Mouse (Mus musculus) adrenal gland, adult 2 months (tissue): ENCODE results near the gene Hoxb3. TPM values are rescaled to one million over a fixed set of nuclear protein-coding genes. Genes with fewer than 3 reads are reported as not detected.

ENCODE experiments used
- microRNA-seq, 2 experiments: library from miRNA; unstranded; fragments of <30 nt; microRNA quantifications; one replicate each; pipeline ENCODE4 v1.2.0; 2021
- polyA plus RNA-seq: library from polyadenylated mRNA; depleted of rRNA; stranded (reverse); fragments of >200 nt; gene quantifications from 2 replicates; pipeline ENCODE4 v1.2.3, GENCODE M21; 2012; rRNA removed
- total RNA-seq, 2 experiments: library from RNA; stranded (reverse); gene quantifications; 2 replicates each; pipeline ENCODE4 v1.2.3; 2021

Hoxb3 gene
- total and polyA plus RNA-seq, 3 experiments: 20.1 to 89.4 (median 21.9) TPM

Small RNA genes within 50 kb of the gene (microRNA-seq; reads per million reads assigned to microRNA genes)
- 39,672 to 40,568 reads per million in 2 experiments for gene Mir10a

Other genes with a start within 250 kb of the Hoxb3 start
- gene Atp5g1, start 247.7 kb upstream of the Hoxb3 start, total RNA-seq: 100 to 1,000 TPM; 240 to 384 TPM
- 484 and 733 TPM in 2 replicates for gene Atp5g1, start 247.7 kb upstream of the Hoxb3 start, polyA plus RNA-seq
- not detected for gene Calcoco2, start 211.4 kb upstream of the Hoxb3 start, total RNA-seq
- gene Calcoco2, start 211.4 kb upstream of the Hoxb3 start, polyA plus RNA-seq: not detected in 2 replicates
- not detected for gene Ttll6, start 189.5 kb upstream of the Hoxb3 start, total RNA-seq
- 0.03 TPM in 1 of 2 replicates, not detected in the other for gene Ttll6, start 189.5 kb upstream of the Hoxb3 start, polyA plus RNA-seq
- gene Hoxb13, start 129.0 kb upstream of the Hoxb3 start, total RNA-seq: not detected
- gene Hoxb13, start 129.0 kb upstream of the Hoxb3 start, polyA plus RNA-seq: not detected in 2 replicates
- gene Hoxb9, start 51.9 kb upstream of the Hoxb3 start, total RNA-seq: 100 to 1,000 TPM; 183 to 377 TPM
- gene Hoxb9, start 51.9 kb upstream of the Hoxb3 start, polyA plus RNA-seq: 156 and 180 TPM in 2 replicates
- 10 to 100 TPM; 67.3 to 93.9 TPM for gene Hoxb8, start 41.4 kb upstream of the Hoxb3 start, total RNA-seq
- gene Hoxb8, start 41.4 kb upstream of the Hoxb3 start, polyA plus RNA-seq: 357 and 428 TPM in 2 replicates
- gene Hoxb7, start 36.7 kb upstream of the Hoxb3 start, total RNA-seq: 10 to 100 TPM; 46.4 to 46.7 TPM
- gene Hoxb7, start 36.7 kb upstream of the Hoxb3 start, polyA plus RNA-seq: 48.8 and 55.9 TPM in 2 replicates
- 10 to 100 TPM; 33.0 to 72.2 TPM for gene Hoxb6, start 30.9 kb upstream of the Hoxb3 start, total RNA-seq
- gene Hoxb6, start 30.9 kb upstream of the Hoxb3 start, polyA plus RNA-seq: 201 and 210 TPM in 2 replicates
- 10 to 100 TPM; 15.2 to 31.6 TPM for gene Hoxb5, start 20.0 kb upstream of the Hoxb3 start, total RNA-seq
- 43.4 and 45.6 TPM in 2 replicates for gene Hoxb5, start 20.0 kb upstream of the Hoxb3 start, polyA plus RNA-seq
- gene Hoxb4, start 5.1 kb upstream of the Hoxb3 start, total RNA-seq: 10 to 100 TPM; 16.7 to 21.8 TPM
- gene Hoxb4, start 5.1 kb upstream of the Hoxb3 start, polyA plus RNA-seq: 27.9 and 30.0 TPM in 2 replicates
- 10 to 100 TPM; 18.7 to 22.6 TPM for gene Hoxb2, start 27.2 kb downstream of the Hoxb3 start, total RNA-seq
- 69.6 and 86.1 TPM in 2 replicates for gene Hoxb2, start 27.2 kb downstream of the Hoxb3 start, polyA plus RNA-seq
- not detected for gene Hoxb1, start 42.4 kb downstream of the Hoxb3 start, total RNA-seq
- gene Hoxb1, start 42.4 kb downstream of the Hoxb3 start, polyA plus RNA-seq: not detected in 2 replicates
- 1 to 10 TPM; 5.5 to 6.5 TPM for gene Skap1, start 141.3 kb downstream of the Hoxb3 start, total RNA-seq
- gene Skap1, start 141.3 kb downstream of the Hoxb3 start, polyA plus RNA-seq: 2.9 and 3.3 TPM in 2 replicates